Mouse (Mus musculus) myocyte (in vitro differentiated cells): ENCODE measurements around the gene Serpinb11.

ENCODE experiments used
- CEBPB ChIP-seq: IDR thresholded peaks from 2 replicates; pipeline ENCODE4 v1.6.1; 2011; ENCODE audit warnings: mild to moderate bottlenecking, moderate library complexity; ENCODE audit not compliant: poor library complexity, insufficient read depth, severe bottlenecking
- MYOD1 ChIP-seq, 3 experiments: IDR thresholded peaks; one replicate each; pipeline ENCODE4 v1.6.1; 2011; ENCODE audit warnings: control low read depth in 2 of 3, low read depth in 2 of 3, mild to moderate bottlenecking in 2 of 3, moderate library complexity in 1 of 3; ENCODE audit not compliant: insufficient read length in 2 of 3, control insufficient read depth in 1 of 3
- POLR2A ChIP-seq: IDR thresholded peaks from one replicate; pipeline ENCODE4 v1.6.1; 2011; ENCODE audit warnings: low read depth, mild to moderate bottlenecking, control low read depth, moderate library complexity; ENCODE audit not compliant: insufficient read length
- USF1 ChIP-seq: IDR thresholded peaks from one replicate; pipeline ENCODE4 v1.6.1; 2011; ENCODE audit warnings: low read depth, mild to moderate bottlenecking, control low read depth, moderate library complexity

- no peak for TF ChIP-seq POLR2A
- no peak for TF ChIP-seq MYOD1 (IDR thresholded peaks at IDR 0.05; ENCODE audit: control insufficient read depth in 1 of 3, insufficient read length in 2 of 3, low read depth in 2 of 3)
- no peak for TF ChIP-seq CEBPB
- no peak for TF ChIP-seq USF1
These were observed 14.2 kb upstream of the Serpinb11 start for GRCm38 (mm10) chr1:107346788-107347187.
